Mouse (Mus musculus) liver (tissue): ENCODE data around the gene Olfr672.
"Not testable (repeated sequence)": the region's sequence is repeated elsewhere in the genome, so short reads cannot be mapped to it uniquely, and the experiment has no call there.

Experiments used
- DNase-seq: peaks from one replicate; pipeline ENCODE4 v3.0.0-alpha.2; 2020; ENCODE audit warnings: mixed read lengths

The Olfr672 gene

DNA sequence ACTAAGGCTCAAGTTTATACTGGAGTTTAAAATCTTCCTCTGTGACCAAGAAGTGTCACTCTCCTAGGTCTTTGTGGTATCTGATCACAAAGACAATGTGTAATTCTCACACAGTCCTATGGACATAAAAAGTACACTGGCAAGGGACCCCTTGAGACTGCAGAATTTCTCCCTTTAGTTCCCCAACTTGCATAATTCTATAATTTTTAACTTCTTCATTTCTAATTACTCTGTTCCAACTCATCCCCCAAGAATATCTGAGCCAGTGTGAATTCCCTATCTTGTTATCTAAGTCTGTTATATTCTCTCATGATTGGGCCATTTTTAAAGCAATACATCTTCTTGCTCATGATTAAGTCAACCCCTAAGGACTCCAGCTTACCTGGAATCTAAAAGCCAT is at the start of gene Olfr672:
Olfr672 (minus strand) TSS at position 101 of the 400 bp plus-strand sequence.
- no peak for DNase-seq

DNA sequence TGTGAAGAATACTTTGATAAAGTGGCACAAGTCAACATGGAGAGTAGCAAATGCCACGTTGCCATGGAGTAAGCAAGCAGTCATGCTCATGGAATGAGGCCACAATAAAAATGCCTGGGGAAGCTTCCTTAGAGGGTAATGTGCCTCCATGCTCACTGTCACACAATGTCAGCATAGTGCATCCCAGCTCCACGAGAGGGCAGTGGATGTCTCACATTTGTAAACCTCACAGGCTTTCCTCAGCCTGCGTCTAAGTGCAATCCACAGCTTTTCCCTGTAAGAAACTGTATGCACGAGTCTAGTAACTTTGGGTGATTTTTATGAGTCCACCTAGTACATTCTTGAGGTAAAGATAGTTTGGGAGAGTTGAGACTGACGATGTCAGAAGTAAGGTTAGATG is 32.0 kb upstream of the Olfr672 start:
- not testable (repeated sequence) for DNase-seq

DNA sequence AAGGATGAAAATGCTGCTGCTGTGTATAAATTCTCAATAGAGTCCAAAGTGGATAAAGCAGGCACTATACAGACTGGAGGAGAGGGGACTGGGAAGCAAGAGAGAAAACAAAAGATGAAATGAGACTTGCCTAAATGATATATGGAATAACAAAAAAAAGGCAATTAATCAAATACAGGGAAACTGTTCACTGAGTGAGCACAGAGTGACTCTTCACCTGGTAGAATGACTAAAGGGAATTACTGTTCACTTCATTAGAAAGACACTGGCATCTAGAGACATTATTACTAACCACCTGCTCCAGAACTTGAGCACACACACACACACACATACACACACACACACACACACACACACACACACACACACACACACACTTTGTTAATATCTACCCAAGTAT is 30.6 kb upstream of the Olfr672 start, which contains the start of gene Olfr676:
Olfr676 (plus strand) TSS at position 301 of the 400 bp plus-strand sequence.
- DNase-seq = no peak

DNA sequence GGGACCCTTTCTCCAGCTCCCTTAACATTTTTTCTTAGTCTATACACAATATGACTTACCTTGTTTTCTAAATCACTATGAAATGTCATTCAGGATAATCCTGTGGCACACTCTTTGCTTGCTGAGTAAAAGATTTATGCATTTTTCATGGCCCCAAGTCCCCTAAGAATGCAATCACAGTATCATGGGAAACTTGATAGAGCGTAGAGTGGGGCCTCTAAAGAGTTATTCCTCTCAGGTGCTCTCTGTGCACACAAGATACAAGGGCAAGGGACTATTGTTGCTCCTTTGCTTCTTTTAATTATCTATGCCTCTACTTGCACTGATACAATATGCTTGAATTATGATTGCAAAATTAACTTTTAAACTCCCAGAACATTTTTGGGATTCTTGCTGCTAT is 26.5 kb upstream of the Olfr672 start, which contains the start of gene Olfr675:
Olfr675 (minus strand) TSS at position 101 of the 400 bp plus-strand sequence.
- no peak for DNase-seq

DNA sequence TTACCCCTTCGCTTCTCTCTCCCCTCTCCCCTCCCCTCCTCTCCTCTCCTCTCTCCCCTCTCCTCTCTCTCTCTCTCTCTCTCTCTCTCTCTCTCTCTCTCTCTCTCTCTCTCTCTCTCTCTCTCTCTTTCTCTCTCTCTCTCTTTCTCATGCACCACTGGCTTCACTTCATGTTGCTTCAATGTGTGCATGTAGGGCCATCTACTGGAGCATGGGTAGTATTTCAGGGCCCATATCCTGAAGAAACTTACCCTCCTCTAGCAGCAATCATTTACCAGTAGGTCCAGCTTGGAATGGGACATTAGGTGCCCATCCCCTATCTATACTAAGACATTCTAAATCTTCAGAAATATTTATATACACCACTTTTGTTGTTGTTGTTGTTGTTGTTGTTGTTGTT is 20.7 kb upstream of the Olfr672 start:
- no peak for DNase-seq

DNA sequence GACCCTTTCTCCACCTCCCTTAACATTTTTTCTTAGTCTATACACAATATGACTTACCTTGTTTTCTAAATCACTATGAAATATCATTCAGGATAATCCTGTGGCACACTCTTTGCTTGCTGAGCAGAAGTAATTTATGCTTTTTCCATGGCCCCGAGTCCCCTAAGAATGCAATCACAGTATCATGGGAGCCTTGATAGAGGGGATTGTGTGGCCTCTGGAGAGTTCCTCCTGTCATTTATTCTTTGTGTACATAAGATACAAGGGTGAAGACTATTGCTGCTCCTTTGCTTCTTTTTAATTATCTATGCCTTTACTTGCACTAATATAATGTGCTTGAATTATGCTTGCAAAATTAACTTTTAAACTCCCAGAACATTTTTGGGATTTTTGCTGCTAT is 22.8 kb downstream of the Olfr672 start, which contains the start of gene Olfr671:
Olfr671 (minus strand) TSS at position 101 of the 400 bp plus-strand sequence.
- no peak for DNase-seq

DNA sequence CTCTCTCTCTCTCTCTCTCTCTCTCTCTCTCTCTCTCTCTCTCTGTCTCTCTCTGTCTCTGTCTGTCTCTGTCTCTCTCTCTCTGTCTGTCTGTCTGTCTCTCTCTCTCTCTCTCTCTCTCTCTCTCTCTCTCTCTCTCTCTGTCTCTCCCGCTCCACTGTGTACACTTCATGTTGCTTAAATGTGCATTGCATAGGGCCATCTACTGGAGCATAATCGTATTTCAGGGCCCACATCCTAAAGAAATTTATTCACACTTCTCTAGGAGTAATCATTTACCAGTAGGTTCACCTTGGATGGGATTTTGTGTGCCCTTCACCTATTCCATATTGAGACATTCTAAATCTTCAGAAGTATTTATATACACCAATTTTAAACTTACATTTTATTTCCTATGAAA is 29.3 kb downstream of the Olfr672 start:
- not testable (repeated sequence) for DNase-seq

DNA sequence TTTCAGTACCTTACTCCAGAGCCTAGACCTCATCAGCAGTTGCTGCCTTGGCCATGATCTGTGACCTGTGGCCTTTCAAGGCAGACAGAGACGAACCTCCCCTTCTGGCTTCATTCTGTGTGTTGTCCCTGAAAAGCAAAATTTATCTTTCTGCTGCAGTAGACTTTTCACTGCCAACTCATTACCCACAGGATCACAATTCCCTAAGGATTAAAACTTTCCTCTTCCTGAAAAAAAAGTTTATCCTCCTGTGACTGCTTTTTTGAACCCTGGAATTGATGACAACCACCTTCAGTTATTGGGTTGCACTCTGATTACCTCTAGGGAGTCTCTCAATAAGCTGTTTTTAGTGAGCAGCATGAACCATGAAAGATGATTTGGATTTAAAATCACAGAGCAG is 39.3 kb downstream of the Olfr672 start, which contains the start of gene Olfr670:
Olfr670 (minus strand) TSS at position 101 of the 400 bp plus-strand sequence.
- DNase-seq = no peak

DNA sequence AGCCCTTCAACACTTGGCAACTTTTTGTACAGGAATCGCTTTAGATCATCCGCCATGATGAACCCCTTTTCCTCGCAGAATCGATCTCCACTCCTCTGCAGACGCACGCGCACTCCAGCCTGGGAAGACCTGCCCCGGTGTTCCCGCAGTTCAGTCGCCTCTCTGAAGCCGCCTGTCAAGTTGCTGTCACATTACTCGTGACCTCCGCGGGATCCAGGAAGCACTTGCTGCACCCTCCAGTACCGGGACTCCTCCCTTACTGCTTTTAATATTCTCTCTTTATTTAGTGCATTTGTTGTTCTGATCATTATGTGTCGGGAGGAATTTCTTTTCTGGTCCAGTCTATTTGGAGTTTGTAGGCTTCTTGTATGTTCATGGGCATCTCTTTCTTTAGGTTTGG is 51.6 kb downstream of the Olfr672 start:
- not testable (repeated sequence) for DNase-seq
